Mouse (Mus musculus) G1E (cell line): ENCODE data around the gene Hbp1. TPM values are rescaled to one million over a fixed set of nuclear protein-coding genes. Genes with fewer than 3 reads are reported as not detected.
A peak's percentile ranks its signal among the peaks of the same experiment; 100 is the strongest.

Experiments used
- ATAC-seq: 2 replicates; pipeline ENCODE4 v1.8.0; 2016; ENCODE audit warnings: mild to moderate bottlenecking; ENCODE audit not compliant: insufficient number of reproducible peaks, poor library complexity, low FRiP score, severe bottlenecking; ENCODE audit errors: extremely low read depth
- DNase-seq: peaks from one replicate; pipeline ENCODE4 v3.0.0; 2012; ENCODE audit warnings: low spot score
- H3K27me3 ChIP-seq: 2 replicates; pipeline ENCODE4 v1.6.1; 2012; ENCODE audit warnings: mild to moderate bottlenecking, low read length, inconsistent platforms; ENCODE audit not compliant: insufficient read depth
- H3K36me3 ChIP-seq: replicated peaks from 2 replicates; pipeline ENCODE3; 2012; ENCODE audit warnings: mild to moderate bottlenecking, inconsistent platforms
- H3K4me1 ChIP-seq: 2 replicates; pipeline ENCODE4 v1.6.1; 2012; ENCODE audit warnings: low read depth, low read length, inconsistent platforms, mixed read lengths; ENCODE audit not compliant: insufficient read depth
- H3K4me3 ChIP-seq: 2 replicates; pipeline ENCODE4 v1.5.1; 2012; ENCODE audit warnings: low read depth, mild to moderate bottlenecking, inconsistent platforms, low read length, moderate library complexity, mixed read lengths
- H3K9me3 ChIP-seq: replicated peaks from 2 replicates; pipeline ENCODE4 v1.6.1; 2012; ENCODE audit warnings: inconsistent platforms
- CTCF ChIP-seq: IDR thresholded peaks from 2 replicates; pipeline ENCODE4 v1.5.1; 2012; ENCODE audit warnings: low read depth, low read length, inconsistent platforms, mixed read lengths
- GATA1 ChIP-seq: IDR thresholded peaks from 2 replicates; pipeline ENCODE4 v1.6.1; 2012; ENCODE audit warnings: borderline replicate concordance, low read length, inconsistent platforms, mixed read lengths
- GATA2 ChIP-seq: IDR thresholded peaks from 2 replicates; pipeline ENCODE4 v1.6.1; 2012; ENCODE audit warnings: low read depth, low read length, inconsistent platforms, borderline replicate concordance
- POLR2AphosphoS5 ChIP-seq: IDR thresholded peaks from 2 replicates; pipeline ENCODE4 v1.6.1; 2012; ENCODE audit warnings: low read depth, low read length, inconsistent platforms; ENCODE audit not compliant: insufficient replicate concordance
- TAL1 ChIP-seq: conservative IDR thresholded peaks from 2 replicates; pipeline ENCODE4 v1.6.1; 2012; ENCODE audit warnings: low read depth, low read length, inconsistent platforms, mixed read lengths
- polyA plus RNA-seq: library from polyadenylated mRNA; stranded (reverse); fragments of >175 nt; gene quantifications from 2 replicates; pipeline ENCODE4 v1.2.3, GENCODE M21; 2012
- total RNA-seq, 2 experiments: library from RNA; stranded (forward) in 1 of 2; stranded (reverse) in 1 of 2; fragments of 200-1000 nt in 1 of 2; fragments of >200 nt in 1 of 2; fragmentation: Nextera tagmentation in 1 of 2; gene quantifications; 2 replicates each; pipeline ENCODE4 v1.2.3; 2014 to 2017

Gene Hbp1
- total and polyA plus RNA-seq, 3 experiments = 2.5 to 152 (median 120) TPM

DNA sequence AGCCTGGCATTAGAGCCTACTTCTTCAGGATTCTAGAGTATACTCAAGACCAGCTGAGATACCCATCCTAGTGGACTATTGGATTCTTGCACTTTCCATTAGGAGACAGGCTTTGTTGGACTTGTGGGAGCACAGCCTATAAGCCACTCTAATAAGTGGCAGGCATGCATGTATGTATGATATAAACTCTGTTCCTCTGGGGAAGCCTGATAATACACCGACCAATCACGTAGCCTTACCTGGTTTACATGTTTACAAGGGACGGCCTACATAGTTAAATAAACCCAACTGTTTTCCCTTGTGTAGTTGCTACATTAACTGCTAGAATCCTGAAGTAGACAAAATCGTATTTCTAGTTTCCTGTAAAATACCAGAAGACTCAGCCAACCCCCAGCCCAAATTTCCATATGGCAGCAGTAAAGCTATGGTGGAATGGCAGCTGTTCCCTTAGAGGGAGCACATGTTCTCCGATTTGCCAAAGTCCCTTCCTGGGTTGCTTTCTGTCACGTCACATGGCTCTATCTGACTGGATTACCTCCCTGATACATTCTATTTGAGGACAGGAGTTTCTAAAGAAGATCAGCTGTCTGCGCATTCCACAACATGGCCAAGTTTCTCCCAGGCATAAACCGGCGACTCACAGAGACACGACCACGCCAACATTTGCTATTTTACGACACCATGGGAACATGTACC, 15.3 kb upstream of the Hbp1 start:
- H3K27me3 ChIP-seq = no peaks in the 10 kb centered on the region
- H3K4me3 ChIP-seq = no peak overlapping the region
- no peak for DNase-seq
- peaks cover 80% of the 10 kb centered on the region for H3K36me3 ChIP-seq
- no peak for ATAC-seq
- H3K9me3 ChIP-seq = no peaks in the 10 kb centered on the region
- TF ChIP-seq POLR2AphosphoS5 (no peak), CTCF (no peak), GATA1 (no peak), TAL1 (no peak), GATA2 (no peak)
- H3K4me1 ChIP-seq = peaks cover 22% of the 10 kb centered on the region

DNA sequence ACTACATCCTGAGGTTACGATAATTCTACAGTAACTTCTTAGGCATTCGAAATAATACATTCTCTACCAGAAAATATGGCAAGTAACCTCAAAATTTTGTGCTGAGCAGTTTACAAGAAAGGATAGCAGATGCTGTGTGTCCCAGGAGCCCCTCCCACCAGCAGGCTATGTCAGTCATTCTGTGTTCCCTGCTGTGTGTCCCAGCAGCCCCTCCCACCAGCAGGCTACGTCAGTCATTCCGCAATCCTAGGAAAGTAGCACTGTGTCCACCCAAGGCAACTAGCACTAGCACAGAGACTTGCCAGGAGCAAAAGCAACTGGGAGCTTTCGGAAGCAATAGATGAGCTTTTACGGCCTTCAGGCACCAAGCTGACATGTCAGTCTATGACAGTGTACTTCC, 13.7 kb upstream of the Hbp1 start:
- TF ChIP-seq GATA2 = no peak
- no peak for TF ChIP-seq GATA1
- no peak for TF ChIP-seq TAL1
- TF ChIP-seq POLR2AphosphoS5 = no peak
- no peak for TF ChIP-seq CTCF

DNA sequence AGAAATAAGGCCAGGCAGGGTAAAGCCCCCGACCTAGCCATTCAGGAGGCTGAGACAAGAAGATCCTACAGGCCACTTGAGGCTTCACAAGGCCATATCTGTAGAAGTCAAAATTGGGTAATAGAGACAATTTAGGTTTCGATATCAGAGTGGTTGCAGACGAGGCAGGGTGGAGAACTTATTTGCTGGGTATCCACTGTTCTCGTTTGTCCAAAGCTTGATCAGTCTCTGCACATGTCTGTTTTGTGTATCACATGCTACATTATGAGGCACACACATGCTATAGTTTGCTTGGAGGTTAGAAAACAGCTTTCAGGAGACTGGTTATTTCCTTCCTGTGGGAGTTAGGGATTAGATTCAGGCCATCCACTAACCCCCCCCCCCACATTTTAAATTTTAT, 5.5 kb upstream of the Hbp1 start:
- Histone ChIP-seq H3K4me1 (peaks cover 4% of the 10 kb centered on the region), H3K4me3 (no peak overlapping the region), H3K27me3 (no peaks in the 10 kb centered on the region), H3K9me3 (no peaks in the 10 kb centered on the region), H3K36me3 (peaks cover 34% of the 10 kb centered on the region)
- DNase-seq (no peak), ATAC-seq (no peak)
- TF ChIP-seq GATA1 (no peak), GATA2 (no peak), POLR2AphosphoS5 (no peak), TAL1 (no peak), CTCF (no peak)

More for the DNA sequence above, 13.7 kb upstream of the Hbp1 start:
- no peaks in the 10 kb centered on the region for H3K9me3 ChIP-seq
- no peak overlapping the region for H3K4me3 ChIP-seq
- H3K27me3 ChIP-seq = no peaks in the 10 kb centered on the region
- peaks cover 17% of the 10 kb centered on the region for H3K4me1 ChIP-seq
- peaks cover 78% of the 10 kb centered on the region for H3K36me3 ChIP-seq
- ATAC-seq (no peak), DNase-seq (no peak)

DNA sequence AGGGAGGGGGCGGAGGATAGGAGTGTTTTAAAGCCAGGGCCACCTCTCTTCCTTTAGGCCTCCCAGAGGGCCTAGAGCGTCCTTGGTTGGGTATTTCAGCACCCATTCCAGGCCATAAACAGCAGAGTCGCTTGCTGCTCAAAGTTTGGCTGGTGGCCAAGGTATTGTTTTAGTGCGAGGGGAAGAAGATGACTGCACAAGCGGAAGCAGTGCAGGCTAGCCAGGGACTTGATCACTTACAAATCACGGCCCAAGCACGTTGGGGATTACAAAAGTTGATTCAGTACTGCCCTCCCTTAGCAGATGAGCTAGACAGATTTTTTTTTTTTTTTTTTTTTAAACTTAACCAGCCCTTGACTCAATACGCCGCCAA, 310 bp upstream of the Hbp1 start:
- TF ChIP-seq POLR2AphosphoS5 = no peak
- TF ChIP-seq GATA2 = no peak
- TF ChIP-seq TAL1 = no peak
- TF ChIP-seq GATA1 = no peak
- TF ChIP-seq CTCF = no peak
- H3K4me1 ChIP-seq = peaks cover 22% of the 10 kb centered on the region
- ATAC-seq (no peak), DNase-seq (no peak)
- H3K27me3 ChIP-seq = no peaks in the 10 kb centered on the region
- no peaks in the 10 kb centered on the region for H3K9me3 ChIP-seq
- peak overlapping the region; percentile 86 for H3K4me3 ChIP-seq
- H3K36me3 ChIP-seq = peaks cover 10% of the 10 kb centered on the region

DNA sequence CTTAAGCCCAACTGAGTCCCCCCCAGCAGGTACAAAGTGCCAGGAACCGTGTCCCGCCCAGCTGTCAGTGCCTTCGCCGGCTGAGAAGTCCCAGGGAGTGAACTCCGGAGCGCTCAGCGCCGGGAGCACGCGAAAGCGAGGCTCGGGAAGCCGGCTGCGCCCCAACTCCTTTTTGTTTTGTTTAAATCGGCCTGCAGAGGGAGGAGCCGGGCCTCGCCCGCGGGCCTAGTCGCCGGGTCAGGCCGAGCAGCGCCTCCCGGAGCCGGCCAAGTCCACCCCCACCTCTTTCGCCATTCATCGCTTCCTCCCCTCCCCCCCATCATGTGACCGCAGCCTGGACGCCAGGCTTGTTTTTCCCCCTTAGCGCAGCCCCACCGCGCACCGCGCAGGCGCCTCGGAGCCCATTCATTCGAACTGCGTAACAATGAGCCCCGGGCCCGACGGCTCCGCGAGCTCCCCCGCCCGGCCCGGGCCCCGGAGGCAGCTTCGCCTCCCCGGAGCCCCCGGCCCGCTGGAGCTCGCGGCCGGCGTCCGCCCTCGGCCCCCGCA, 1.1 kb downstream of the Hbp1 start:
- Histone ChIP-seq H3K36me3 (peaks cover 13% of the 10 kb centered on the region), H3K9me3 (no peaks in the 10 kb centered on the region), H3K4me1 (peaks cover 32% of the 10 kb centered on the region), H3K4me3 (peak overlapping the region; percentile 86), H3K27me3 (no peaks in the 10 kb centered on the region)
- DNase-seq (peak; percentile 87), ATAC-seq (peak; percentile 16)
- TF ChIP-seq CTCF = no peak
- no peak for TF ChIP-seq GATA1
- TF ChIP-seq GATA2 = no peak
- TF ChIP-seq POLR2AphosphoS5 = no peak
- no peak for TF ChIP-seq TAL1

DNA sequence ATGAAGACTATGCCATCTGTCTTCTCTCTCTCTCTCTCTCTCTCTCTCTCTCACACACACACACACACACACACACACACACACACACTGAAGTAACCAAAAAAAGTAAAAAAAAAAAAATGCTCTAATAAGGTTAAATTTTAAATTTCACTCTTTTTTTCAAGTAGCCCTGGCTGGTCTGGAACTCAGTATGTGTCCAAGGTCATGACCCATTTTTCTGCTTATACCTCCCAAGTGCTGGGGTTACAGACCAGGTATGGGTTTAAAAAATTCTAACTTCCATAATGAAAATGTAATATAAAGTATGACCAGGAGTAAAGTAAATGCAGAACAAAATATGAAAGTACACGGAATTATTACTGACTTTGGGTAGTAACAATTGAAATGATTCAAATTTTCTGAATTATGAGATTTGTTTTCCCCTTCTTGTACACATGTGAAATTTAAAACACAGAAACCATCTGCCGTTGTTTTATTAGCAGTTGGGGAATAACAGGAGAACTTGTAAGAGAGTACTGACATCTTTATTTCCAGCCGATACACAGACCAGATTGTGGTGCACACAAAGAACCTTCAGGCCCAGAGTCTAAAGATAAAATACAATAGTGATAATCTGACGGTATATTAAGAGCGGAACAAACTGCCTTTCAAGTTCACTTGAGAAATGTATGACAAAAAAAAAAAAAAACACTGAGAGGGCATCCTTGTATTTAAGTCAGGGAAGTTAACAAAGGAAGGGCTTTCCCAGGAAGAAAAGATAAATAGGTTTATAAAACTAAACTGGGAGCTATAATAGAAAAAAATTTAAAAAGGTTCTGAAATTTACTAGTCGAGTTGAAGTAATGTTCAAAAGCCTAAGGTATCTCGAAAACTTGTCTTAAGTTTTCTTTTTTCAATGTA, 2.0 kb downstream of the Hbp1 start:
- no peak for ATAC-seq
- H3K27me3 ChIP-seq = no peaks in the 10 kb centered on the region
- peak overlapping the region; percentile 86 for H3K4me3 ChIP-seq
- peaks cover 19% of the 10 kb centered on the region for H3K36me3 ChIP-seq
- no peak for DNase-seq
- no peaks in the 10 kb centered on the region for H3K9me3 ChIP-seq
- peaks cover 41% of the 10 kb centered on the region for H3K4me1 ChIP-seq
- TF ChIP-seq TAL1 (no peak), GATA1 (no peak), CTCF (no peak), GATA2 (no peak), POLR2AphosphoS5 (no peak)
